Mouse (Mus musculus) layer of hippocampus, adult 18-20 months (tissue): ENCODE data around the gene Tom1. TPM values are rescaled to one million over a fixed set of nuclear protein-coding genes. Genes with fewer than 3 reads are reported as not detected.
A peak's percentile ranks its signal among the peaks of the same experiment; 100 is the strongest.

Experiments
- DNase-seq, 2 experiments: peaks; one replicate each; pipeline ENCODE4 v3.0.0; 2022; ENCODE audit warnings: low spot score in 2 of 2
- total RNA-seq, 2 experiments: library from RNA; stranded (reverse); gene quantifications; 2 replicates each; pipeline ENCODE4 v1.2.3; 2021

Gene Tom1
- total RNA-seq, 2 experiments from 2014 or later = 40.4 to 42.5 TPM

DNA sequence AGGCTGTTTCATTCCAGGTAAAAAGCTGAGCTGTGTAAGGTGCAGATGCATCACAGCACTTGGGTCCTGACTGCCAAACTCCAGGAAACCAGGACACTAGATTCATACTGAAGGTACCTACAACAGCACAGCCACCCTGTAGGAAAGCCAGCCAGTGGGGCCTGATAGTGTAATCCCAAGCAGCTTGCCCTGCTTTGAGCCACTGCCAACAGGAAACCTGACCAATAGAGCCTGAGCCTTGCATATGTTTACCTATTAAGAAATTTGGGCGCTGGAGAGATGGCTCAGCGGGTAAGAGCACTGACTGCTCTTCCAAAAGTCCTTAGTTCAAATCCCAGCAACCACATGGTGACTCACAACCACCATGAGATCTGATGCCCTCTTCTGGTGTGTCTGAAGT is 8.7 kb downstream of the Tom1 start:
- DNase-seq = no peak

DNA sequence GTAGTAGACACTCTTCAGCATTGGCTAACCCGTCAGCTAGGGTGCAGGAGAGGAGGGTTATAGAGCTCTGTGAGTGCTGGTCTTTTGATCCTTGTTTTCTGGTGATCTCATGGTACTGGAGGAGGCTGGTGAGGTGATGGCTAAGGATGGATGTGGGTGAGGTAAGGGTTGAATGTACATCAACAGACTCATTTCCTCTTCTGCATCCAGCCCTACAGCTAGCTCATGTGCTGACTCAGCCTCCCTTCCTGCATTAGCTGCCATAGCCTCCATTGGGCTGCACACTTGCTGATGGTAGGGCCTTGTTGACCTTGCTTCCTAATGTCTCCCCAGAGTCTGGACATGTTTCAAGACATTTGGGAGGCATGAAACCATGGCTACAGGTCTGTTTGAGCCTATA is 9.5 kb downstream of the Tom1 start:
- DNase-seq = no peak

DNA sequence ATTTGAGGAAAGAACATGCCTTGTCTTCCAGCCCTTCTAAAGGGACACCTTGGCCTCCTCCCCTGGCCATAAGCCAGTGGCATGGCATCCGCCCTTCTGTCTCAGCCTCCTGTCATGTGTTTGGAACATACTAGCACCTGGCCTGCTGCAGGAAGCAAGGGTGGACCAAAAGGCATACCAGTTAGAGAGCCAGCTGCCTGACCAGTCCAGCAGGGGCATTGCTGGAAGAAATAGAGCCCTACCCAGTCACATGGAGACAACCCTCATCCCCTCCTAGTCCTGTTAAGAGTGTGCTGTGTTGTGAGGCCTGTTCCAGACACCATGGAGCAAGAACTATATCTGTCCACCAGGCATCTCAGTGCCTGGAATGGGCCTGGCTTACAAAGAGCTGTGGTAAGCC is 12.8 kb downstream of the Tom1 start:
- no peak for DNase-seq

DNA sequence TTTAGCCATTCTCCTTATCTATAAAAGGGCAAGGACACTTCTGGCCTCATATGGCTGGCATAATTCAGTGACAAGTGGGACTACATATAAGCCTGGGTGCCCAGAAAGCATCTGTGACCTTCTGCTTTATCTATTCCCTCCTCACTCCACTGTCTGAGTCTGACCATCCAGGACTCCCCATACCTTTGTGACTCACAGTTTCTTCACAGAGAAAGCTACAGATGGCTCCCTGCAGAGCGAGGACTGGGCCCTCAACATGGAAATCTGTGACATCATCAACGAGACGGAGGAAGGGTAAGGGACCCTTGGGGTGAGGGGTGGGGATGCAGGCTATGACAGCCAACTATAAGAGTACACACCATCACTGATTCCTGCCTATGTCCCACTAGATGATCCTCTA is 14.3 kb downstream of the Tom1 start:
- no peak for DNase-seq

DNA sequence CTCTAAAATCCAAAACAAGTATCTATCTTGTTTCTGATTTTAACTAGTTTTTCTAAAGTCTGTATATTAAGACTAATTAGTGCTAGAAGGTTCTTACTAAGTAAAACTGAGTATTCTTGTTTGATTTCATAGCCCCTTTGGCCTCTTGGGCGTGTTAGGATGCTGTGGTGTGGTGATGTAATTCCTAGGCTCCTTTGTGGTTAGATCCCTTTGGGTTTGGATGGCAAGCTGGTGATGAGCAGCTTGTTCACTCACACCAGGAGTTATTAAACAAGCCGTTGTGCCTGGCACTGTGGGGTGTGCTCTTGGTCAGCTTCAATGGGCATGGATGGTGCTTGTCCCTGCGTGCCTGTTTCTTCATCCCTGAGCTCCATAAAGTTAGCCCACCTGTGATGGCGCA is 19.8 kb downstream of the Tom1 start:
- DNase-seq = no peak

DNA sequence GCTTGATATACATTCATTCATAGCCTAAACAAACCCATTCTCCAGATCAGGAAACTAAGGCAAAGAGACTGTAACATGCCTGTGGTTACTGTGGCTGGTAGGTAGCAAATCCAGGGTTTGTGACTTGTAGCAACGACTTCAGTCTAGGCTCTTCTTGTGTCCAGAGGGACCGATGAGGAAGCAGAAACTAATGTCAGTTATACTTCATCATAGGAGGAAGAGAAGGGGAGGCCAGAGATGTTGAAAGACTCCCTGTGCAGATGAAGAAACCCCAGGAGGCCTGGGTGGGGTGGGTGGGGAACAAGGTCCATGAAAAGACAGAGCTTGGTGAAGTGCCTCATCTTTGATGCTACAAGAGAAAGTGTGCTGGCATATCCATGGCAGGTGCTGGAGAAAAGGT is 22.2 kb downstream of the Tom1 start:
- DNase-seq = no peak

DNA sequence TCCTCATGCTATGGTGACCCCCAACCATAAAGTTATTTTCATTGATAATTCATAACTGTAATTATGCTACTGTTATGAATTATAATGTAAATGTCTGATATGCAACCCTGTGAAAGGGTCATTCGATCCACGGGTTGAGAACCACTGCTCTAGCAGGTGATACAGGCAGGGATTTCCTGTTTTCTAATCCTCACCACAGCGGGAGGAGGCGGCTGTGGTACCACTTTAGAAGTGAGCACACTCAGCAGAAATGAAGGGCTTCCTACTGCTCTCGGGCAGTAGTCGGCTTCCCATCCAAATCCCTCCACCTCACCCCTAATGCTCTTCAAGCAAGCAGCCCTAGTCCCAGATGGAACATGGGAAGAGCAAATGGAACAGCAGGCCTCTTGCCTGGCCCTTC is 26.5 kb downstream of the Tom1 start:
- DNase-seq = no peak

DNA sequence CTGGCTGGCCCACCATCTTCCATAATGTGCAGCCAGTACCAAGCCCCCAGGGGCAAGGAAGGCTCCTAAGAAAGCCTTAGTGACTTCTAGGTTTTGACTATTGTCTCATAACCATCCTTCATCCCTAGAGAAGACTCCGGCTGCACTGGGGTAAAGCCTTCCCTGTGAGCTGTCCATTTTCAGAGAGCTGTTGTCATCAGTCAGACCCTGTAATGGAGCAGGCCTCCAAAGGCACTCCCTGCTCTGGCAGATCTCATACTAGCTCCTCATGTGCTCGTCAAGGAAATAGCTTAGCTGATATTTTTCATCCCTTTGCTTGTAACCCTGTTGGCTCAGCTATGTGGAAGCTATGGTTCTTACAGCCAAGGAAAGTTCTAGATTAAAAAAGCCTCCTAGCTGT is 27.3 kb downstream of the Tom1 start:
- DNase-seq = no peak

DNA sequence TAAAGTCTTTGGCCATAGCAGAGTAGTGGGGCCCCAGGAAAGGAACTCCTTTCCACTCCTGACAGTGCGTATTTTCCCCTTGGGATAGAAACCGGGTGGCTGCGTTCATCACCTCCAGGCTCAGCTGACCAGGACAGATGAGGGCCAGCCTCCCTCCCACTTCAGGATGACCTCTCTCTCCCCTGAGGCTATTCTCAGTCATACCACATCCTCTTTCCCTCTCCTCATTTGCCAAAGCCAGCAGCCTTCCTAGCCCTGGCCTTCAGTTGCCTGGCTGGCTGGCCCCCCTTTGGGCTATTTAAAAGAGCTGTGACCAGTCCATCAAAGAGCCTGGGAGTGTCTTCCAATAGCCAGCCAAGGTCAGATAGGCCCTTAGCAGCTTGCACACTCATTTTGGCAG is 29.8 kb downstream of the Tom1 start:
- DNase-seq = no peak

DNA sequence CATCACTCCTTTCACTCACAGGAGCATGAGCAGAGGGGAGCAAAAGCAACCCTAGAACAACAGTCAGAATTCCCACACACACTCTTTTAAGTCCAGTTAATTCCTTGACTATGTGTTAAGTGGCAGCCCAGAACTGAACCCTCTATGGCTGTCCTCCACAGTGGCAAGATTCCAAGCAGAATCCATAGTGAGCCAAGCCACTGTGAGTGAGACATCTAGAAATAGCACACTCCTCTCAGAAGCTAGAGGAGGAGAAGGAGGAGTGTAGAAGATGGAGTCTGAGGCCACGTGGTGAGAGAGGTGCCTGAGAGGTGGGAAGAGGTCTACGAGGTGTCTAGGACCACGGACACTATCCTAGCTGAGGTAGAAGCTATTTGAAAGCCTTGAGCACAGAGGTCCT is 31.3 kb downstream of the Tom1 start:
- no peak for DNase-seq

DNA sequence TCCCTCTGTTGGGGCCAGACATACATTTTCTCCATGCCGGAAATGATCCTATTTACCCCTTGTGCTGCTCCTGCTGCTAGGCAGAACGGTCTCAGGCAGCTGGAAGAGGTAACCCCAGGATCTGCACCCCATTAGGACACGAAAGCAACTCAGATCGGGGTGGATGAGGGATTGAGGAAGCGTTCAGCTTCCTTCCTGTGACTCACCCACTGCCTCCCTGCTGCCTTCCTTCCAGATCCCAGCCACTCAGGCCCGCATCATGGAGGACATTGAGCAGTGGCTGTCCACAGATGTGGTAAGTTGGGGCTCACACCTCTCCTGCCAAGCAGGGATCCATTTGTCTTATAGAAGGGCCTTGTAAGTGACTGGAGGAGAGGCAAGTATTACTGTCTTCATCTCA is 33.8 kb downstream of the Tom1 start:
- no peak for DNase-seq

DNA sequence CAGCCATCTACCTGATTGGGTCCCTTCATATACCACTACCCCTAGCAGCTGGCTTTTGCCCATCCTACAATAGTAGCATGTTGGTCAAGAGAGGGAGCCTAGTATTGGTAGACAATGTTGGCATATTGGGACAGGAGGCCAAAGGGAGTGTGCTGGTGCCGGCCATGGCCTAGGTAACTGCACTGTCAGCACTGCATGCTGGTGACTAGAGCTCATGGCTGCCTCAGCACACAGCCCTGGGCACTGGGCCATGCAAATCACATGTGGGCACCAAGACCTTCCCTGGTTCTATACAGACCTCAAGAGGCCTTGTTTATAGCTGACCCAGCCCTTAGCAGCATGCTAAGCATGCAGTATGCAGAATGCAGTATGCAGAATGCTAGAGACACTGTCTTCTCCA is 36.8 kb downstream of the Tom1 start:
- DNase-seq = no peak

DNA sequence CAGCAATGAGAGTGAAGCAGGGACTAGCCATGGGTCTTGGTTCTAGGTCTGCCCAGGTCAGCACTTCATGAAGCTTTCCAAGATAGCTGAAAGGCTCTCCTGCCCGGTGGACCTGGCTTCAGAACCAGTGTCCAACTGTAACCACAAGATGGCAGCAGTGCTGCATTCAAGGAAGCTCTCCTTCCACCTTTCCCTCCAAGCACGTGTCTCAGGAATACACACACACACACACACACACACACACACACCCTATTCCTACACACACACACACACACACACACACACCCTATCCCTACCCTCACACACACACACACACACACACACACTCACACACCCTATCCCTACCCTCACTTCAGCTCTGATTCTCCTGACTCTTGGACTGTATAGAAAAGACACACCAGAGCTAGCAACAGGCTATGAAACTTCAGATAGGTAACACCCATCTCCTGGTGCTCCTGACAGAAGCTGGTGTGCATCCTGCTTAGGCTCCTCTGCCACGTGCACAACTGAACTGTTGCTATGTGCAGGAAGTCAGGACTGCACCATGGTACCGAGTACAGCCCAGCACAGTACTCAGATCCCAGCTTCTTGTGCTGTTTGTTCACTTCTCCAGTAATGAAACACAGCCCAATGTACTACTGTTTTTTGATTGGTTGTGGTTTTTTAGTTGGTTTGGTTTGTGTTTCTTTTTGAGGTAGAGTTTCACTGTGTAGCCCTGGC is 38.3 kb downstream of the Tom1 start:
- peak; percentile 56 to 90 for DNase-seq

DNA sequence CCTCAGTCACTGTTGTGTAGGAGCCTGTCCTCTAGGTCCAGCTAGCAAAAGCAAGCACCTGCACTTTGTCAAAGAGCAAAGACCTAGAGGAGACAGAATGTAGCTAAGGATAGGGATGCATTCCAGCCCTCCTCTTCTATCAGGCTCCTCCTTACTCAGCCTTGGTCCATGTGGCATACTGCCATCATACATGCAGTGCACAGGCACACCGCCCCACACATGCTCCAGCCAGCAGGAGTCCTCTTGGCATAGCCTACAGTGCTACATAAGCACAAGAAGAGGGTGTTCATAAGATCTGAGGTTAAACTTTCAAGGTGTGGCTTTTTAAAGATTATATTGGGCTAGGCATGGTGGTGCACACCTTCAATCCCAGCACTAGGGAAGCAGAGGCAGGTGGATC is 41.4 kb downstream of the Tom1 start:
- DNase-seq = no peak

DNA sequence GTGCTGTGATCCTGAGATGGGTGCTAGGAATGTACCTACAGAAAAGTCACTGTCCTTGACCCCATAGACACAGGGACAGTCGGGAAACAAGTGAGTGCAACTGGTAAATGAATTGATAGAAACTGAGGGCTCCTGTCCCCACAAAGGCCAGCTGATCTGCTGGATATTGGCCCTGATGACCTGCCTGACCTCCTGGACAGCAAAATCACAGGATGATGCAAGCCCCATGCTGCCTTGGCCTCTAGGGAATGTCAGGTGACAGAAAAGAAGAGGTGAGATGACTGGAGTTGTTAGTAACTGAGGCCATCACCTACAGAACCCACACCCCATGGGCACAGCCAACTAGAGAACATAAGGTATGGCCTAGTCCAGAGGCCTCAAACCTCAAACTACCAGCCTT is 44.7 kb downstream of the Tom1 start:
- DNase-seq = no peak

DNA sequence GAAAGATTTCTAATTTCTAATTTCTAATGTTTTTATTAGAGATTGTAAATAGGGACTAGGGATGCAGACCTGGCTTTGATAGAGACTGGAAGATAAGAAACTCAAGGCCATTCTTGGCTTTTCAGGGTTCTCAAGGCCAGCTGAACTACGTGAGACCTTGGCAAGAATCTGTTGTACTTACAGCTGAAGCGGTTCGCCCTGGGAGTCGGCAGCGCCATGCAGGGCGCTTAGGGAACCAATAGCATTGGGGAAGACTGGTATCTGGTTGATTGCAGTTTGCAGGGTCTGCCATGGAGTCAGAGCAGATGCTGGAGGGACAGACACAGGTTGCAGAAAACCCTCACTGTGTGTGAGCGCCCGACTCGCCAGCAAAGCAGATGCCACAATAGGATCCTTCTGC is 45.3 kb downstream of the Tom1 start:
- no peak for DNase-seq

DNA sequence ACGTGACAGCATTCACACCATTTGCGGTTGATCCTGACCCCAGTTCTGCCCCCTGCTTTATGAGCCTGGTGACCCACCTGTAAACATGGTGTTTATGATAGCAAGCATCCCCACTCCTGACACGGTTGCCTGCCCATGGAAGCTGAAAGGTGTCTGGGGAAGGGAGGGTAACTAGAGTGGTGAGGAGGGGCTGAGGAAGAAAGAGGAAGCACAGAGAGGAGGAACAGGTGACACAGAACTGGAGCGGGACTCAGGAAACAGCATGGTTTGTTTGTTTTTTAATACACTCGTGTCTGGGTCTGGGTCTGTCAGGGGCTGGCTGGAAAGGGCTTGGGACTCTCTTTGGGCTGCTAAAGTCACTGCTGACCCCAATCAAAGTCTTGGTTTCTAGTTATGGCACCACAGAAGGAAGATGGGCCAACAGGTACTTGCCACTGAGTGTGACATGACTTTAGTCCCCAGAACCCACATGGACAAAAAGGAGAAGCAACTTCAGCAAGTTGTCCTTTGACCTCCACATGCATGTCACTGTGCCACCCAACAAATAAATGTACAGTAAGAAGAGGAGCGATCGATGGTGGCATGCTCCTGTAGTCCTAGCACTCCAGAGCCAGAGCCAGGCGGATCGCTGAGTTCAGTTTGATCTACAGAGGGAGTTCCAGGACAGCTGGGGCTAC is 48.0 kb downstream of the Tom1 start:
- DNase-seq = no peak

DNA sequence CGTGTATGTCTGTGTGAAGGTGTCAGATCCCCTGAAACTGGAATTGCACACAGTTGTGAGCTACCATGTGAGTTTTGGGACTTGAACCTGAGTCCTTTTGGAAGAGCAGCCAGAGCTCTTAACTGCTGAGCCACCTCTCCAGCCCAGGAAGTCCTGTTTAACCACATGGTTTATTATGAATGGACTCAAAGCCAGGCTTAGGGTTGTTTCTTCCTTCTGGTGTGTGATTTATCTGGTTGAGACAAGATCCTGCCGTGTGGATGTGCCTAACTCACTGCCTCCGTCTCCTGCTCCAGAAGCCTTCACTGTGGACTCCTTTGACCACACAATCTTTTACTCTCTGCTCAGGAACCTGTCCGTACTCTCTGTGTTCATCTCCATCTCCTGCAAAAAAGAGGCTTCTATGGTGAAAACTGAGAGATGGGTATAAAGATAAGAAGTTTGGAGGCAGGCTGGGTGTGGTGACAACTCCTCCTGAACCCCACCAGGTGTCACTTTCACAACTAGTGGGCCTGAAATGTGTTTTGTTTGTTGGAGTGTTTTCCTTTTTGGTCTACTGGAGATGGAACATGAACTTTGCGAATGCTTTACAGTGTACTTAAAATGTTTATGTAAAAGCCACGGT is 48.8 kb downstream of the Tom1 start:
- DNase-seq = no peak

DNA sequence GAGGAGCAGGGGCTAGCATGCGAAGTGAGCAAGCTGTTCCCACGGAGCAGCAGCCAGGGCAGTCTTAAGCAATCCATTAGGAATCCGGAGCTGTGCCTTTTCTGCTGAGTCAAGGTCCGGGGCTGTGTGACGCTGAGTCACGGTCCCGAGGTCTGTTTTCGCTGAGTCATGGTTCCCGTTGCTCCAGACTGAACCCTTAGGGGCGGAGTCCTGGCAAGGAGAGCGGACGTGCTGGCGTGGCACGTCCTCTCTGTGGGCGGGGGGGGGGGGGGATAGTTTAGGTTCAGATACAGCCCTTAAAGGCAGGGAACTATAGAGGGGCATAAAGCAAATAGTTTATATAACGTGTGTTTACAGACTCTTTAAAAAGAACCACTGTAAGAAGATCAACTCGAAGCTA is 50.3 kb downstream of the Tom1 start:
- peak; percentile 59 to 85 for DNase-seq

DNA sequence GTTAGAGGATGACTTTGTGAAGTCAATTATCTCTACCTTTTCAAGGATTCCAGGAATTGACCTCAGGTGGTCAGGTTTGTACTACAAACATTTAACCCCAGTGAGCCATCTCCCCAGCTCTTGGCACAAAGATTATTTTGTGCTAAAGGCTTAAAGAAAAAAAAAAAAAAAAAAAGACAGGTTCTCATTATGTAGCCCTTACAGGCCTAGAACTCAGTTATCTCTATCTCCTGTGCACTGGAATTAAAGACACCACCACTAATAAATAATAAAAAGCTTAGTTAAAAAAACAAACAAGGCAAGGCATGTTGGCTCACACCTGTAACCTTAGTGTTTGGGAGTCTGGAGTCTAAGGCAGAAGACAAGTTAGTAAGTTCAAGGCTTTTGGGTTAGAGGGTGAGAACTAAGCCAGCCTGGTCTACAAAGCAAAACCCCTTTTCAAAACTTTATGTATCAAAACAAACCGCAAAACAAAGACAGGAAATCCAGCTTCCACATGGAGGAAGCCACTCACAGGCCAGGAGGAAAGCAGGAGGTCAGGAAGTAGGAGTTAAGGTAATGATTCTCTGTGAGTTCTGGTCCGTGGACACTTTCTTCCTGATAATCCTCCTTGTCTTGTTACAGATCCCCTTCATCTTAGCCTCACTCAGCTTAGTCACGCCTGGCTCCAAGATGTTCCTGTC is 51.0 kb downstream of the Tom1 start:
- no peak for DNase-seq

DNA sequence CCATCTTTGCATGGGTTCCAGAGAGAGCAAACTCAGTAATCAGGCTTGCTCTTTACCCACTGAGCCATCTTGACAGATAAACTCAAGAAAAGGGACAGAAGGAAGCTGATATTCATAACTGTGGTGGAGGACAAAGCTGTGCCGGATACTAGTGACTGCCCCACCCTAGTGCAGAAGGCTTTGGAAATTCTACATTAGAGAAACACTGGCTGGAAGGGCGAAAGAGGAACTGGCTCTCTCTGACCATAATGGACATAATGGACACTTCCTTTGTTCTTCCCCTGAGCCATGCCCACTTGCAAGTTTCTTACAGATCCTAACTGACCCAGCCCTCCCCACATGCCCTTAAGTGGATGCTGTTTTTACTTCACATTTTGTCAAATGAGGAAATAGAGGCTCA is 52.5 kb downstream of the Tom1 start:
- DNase-seq = no peak

DNA sequence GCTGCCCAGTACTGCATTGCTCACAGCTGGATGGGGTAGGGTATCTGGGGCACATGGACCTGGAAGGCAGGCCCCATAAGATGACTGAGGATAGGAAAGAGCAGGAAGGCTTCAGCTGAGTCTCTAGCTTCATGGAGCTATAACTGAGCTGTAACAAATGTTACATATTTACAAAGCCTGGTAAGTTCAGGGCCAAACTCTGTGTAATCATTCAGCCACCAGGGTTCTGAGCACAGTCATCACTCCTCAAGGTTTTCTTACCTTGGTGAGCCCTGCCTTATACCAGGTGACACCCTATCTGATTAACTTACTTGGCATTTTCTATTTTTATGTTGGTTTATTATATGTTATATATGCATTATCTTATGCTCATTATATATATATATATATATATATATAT is 53.6 kb downstream of the Tom1 start:
- DNase-seq = no peak
